Mouse (Mus musculus) retina, postnatal 7 days (tissue): Measurements from ENCODE around the gene Rnaset2b.
"Not testable (repeated sequence)": the region's sequence is repeated elsewhere in the genome, so short reads cannot be mapped to it uniquely, and the experiment has no call there.

Experiments
- DNase-seq: peaks from one replicate; pipeline ENCODE4 v3.0.0-alpha.2; 2012; ENCODE audit warnings: low read depth, low spot score

Gene Rnaset2b

GRCm38 (mm10) chr17:6970334-6970733, at the start of gene Rnaset2b:
TSS of gene Rnaset2b (plus strand) at chr17:6970634.
- DNase-seq = not testable (repeated sequence)

- not testable (repeated sequence) for DNase-seq
Observed at GRCm38 (mm10) chr17:6931625-6932024, 38.8 kb upstream of the Rnaset2b start.

- not testable (repeated sequence) for DNase-seq
Observed at GRCm38 (mm10) chr17:6942560-6942959, 27.9 kb upstream of the Rnaset2b start.

GRCm38 (mm10) chr17:6947637-6947983, 22.8 kb upstream of the Rnaset2b start:
- DNase-seq = not testable (repeated sequence)

- DNase-seq = peak; percentile 52
Observed at GRCm38 (mm10) chr17:6947984-6948768, 22.3 kb upstream of the Rnaset2b start, which contains the start of gene Rsph3b. TSS of gene Rsph3b (minus strand) at chr17:6948682.

- not testable (repeated sequence) for DNase-seq
Observed at GRCm38 (mm10) chr17:6948769-6949228, 21.6 kb upstream of the Rnaset2b start.

- DNase-seq = not testable (repeated sequence)
Observed at GRCm38 (mm10) chr17:6958881-6959280, 11.6 kb upstream of the Rnaset2b start.

- DNase-seq = not testable (repeated sequence)
Observed at GRCm38 (mm10) chr17:6959543-6960259, 10.7 kb upstream of the Rnaset2b start.

- not testable (repeated sequence) for DNase-seq
Observed at GRCm38 (mm10) chr17:6960349-6960748, 10.1 kb upstream of the Rnaset2b start.

GRCm38 (mm10) chr17:6960776-6961175, 9.7 kb upstream of the Rnaset2b start, which contains the start of gene Tagap1:
TSS of gene Tagap1 (minus strand) at chr17:6961156.
- not testable (repeated sequence) for DNase-seq

GRCm38 (mm10) chr17:6961181-6962000, 9.0 kb upstream of the Rnaset2b start:
- DNase-seq = not testable (repeated sequence)

- not testable (repeated sequence) for DNase-seq
Observed at GRCm38 (mm10) chr17:6962339-6962738, 8.1 kb upstream of the Rnaset2b start.

- not testable (repeated sequence) for DNase-seq
Observed at GRCm38 (mm10) chr17:6962936-6963335, 7.5 kb upstream of the Rnaset2b start.

GRCm38 (mm10) chr17:6965364-6965763, 5.1 kb upstream of the Rnaset2b start:
- not testable (repeated sequence) for DNase-seq

GRCm38 (mm10) chr17:6967673-6968072, 2.8 kb upstream of the Rnaset2b start:
- not testable (repeated sequence) for DNase-seq

GRCm38 (mm10) chr17:6971238-6971637, 804 bp downstream of the Rnaset2b start:
- DNase-seq = not testable (repeated sequence)

- DNase-seq = not testable (repeated sequence)
Observed at GRCm38 (mm10) chr17:6972836-6973396, 2.5 kb downstream of the Rnaset2b start.

- DNase-seq = not testable (repeated sequence)
Observed at GRCm38 (mm10) chr17:6974985-6975384, 4.6 kb downstream of the Rnaset2b start.

GRCm38 (mm10) chr17:6978287-6979248, 8.1 kb downstream of the Rnaset2b start, which contains the start of gene Gm49721:
TSS of gene Gm49721 (plus strand) at chr17:6978904.
- DNase-seq = not testable (repeated sequence)

GRCm38 (mm10) chr17:6979380-6979779, 8.9 kb downstream of the Rnaset2b start:
- DNase-seq = not testable (repeated sequence)
